Mouse (Mus musculus) 3T3-L1 (cell line): Measurements from ENCODE around the gene Casp7.
A peak's percentile ranks its signal among the peaks of the same experiment; 100 is the strongest.
"Not testable (repeated sequence)": the region's sequence is repeated elsewhere in the genome, so short reads cannot be mapped to it uniquely, and the experiment has no call there.

Experiments used
- DNase-seq: peaks from one replicate; pipeline ENCODE4 v3.0.0-alpha.2; 2015; ENCODE audit warnings: low read depth, low spot score

Casp7 gene

DNA sequence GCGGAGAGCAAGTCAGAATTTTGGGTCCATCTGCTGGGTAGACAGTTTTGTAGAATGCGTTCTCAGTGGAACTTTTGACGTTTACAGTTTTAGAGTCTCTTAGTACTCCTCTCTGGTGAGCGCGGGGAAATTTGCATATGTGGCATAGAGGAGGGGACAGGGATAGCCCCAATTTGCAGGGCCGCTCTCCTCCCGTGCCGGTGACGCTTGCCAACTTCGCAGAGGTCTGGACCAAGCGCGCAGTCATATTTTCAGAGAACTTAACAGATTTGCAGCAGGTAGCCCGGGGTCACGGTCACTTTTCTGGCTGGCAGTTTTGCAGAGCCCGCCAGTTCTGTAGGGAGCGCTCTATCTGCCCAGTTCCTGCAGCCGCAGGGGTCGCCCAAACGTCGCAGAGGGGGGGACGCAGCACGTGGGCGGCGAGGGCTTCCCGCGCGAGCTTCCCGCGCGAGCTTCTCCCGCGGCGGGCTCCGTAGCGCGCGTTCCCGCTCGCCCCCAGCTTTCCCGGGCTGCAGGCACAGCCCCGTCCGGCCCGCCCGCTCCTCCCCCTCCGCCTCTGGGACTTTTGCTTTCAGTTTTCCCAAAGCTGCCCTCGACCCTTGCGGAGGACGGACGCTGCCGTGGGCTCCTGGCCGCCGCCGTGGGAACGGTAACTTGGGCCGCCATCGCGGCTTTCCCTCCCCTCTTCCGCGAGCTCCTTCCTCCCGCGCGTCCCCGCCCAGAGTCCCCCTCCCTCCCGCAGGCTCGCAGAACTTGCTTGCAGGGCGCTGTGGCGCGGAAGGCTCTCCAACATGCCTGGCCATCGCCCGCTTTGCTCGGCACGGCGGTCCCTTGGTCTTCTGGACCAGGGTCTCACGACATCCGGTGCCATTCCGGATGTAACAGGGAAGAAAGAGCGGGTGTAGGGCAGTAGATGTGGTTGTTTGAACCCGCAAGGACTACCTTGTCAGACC is at the start of gene Casp7:
Casp7 (plus strand) TSS at position 461 of the 953 bp plus-strand sequence.
- DNase-seq = peak; percentile 68

- peak; percentile 34 for DNase-seq
These were observed 47.6 kb upstream of the Casp7 start for GRCm38 (mm10) chr19:56349295-56349694.

DNA sequence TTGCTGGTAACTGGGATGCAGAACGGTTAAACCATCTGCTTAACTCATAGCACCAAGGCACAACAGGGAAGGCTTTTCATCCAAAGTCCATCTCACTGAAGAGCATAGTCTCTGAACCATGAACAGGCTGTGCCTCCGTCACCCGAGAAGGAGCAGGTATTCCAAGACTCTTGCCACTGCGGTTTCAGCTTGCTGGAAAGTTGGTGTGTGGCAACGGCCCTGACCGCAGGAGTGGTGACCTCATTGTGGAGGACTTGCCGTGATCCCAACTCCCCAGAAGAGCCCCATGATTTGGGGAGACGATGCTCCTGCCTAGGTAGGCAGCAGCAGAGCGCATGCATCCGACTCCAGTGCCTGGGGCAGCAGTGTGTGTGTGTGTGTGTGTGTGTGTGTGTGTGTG is 43.2 kb upstream of the Casp7 start:
- DNase-seq = no peak

DNA sequence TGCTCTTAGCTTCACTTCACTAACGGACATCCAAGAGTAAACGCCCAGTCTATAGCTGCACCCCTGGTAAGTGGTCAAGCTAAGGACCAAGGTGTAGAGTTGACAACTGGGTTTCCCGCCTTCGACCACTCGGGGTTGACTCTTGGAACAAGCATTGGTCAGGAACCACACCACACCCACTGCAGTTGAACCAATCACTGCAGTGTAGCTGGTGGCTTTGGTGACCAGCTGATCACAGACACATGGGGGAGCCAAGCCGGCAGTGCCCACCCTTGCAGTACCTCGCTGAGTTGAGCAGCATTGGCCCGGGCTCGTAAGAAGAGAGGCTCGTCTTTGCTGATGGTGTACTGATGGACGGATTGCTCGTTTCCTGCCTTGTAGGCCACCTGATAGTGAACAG is 41.7 kb upstream of the Casp7 start:
- no peak for DNase-seq

DNA sequence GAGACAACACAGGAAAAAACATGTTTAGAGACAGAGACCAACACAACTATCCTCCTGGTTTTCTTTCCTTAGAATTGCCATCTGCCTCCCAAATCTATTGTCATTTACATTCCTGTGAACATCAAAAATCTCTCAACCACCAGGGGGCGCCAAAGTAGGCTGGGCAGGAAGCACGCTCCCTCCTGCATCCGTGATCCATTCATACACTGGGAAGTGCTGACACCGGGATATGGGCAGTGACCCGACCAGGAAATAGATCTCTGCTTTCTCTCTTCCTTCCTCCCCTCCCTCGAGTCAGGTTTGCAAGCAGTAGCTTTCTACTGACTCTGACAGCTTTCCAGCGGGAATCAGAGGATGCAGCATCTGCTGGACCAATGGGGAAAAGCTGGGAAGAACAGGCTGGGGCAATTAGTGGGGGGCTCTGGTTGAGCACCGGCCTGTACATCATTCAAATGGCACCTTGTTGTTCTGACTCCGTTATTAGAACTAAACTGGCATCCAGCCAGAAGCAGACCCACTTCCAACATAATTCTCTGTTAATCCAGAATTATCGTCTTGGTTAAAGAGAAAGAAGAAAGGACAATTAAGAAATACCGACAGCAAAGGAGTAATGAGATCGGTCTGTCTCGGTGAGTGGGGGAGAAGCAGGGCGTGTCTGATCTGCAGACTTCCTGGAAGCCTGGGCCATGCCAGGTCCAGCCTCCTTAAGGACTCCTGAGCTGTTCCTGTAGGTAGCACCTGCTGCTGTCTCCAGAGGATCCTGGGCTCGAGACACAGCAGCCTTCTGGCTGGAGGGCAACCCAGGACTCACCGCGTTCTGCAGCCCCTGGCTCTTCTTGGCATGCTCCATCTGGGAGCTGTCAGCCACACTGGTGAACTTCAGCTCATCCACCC is 40.2 kb upstream of the Casp7 start:
- DNase-seq = peak; percentile 83

GRCm38 (mm10) chr19:56357374-56357708 is 39.6 kb upstream of the Casp7 start:
- DNase-seq = not testable (repeated sequence)

- no peak for DNase-seq
These were observed 38.0 kb upstream of the Casp7 start for GRCm38 (mm10) chr19:56358890-56359289.

DNA sequence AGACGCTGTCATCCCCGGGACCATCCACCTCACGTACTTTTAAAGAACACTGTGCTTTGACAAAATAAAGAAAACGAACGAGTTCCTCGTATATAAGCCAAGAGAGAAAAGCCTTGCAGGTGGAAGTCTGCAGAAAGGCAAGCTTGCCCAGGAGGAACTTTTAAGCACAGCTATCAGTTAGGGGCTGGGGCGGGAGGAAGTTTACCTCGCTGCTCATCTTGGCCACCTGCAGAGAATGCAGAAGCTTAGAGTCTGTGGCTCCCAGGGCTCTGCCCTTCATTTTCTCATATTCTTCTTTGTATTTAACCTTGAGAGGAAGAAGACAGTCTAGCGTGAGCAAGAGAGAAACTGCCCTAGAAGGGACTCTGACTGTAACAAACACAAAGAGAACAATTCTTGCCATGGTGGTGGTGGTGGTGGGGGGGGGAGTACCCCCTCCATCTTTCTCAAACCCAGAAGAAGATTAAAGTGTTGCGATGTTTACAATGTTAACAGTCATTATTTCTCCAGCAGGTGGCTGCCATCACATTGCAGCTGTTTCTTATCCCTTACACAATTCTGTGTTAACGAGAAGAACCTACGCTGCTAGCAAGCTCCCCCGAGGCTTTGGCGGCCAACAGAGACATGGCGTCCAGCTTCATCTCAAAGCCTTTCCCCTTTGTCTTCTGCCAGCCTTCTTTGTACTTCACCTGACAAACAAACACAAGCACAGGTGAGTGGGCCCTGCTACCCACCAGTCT is 33.0 kb upstream of the Casp7 start:
- DNase-seq = no peak

DNA sequence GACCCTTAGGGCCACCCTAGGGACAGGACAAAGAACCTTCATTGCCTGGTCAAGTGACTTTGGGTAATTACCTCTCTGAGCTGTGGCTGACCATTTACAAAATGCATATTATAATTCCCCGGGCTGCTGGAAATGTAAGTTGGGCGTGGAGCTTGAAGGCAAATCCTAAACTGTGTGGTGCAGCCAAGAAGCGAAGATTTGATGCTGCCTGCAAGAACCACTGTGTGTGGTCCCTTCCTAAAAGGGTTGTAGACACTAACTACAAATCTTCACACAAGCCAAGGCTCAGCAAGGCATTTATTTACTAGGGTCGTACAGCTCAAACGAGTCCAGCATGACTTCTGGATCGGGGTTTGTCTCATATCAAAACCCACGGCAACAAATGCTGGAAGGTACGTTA is 32.4 kb upstream of the Casp7 start:
- no peak for DNase-seq

- no peak for DNase-seq
These were observed 30.8 kb upstream of the Casp7 start for GRCm38 (mm10) chr19:56366168-56366567.

- DNase-seq = no peak
These were observed 30.3 kb upstream of the Casp7 start for GRCm38 (mm10) chr19:56366625-56367024.

GRCm38 (mm10) chr19:56367778-56368177 is 29.2 kb upstream of the Casp7 start:
- peak; percentile 83 for DNase-seq

GRCm38 (mm10) chr19:56368912-56369311 is 28.0 kb upstream of the Casp7 start:
- no peak for DNase-seq

DNA sequence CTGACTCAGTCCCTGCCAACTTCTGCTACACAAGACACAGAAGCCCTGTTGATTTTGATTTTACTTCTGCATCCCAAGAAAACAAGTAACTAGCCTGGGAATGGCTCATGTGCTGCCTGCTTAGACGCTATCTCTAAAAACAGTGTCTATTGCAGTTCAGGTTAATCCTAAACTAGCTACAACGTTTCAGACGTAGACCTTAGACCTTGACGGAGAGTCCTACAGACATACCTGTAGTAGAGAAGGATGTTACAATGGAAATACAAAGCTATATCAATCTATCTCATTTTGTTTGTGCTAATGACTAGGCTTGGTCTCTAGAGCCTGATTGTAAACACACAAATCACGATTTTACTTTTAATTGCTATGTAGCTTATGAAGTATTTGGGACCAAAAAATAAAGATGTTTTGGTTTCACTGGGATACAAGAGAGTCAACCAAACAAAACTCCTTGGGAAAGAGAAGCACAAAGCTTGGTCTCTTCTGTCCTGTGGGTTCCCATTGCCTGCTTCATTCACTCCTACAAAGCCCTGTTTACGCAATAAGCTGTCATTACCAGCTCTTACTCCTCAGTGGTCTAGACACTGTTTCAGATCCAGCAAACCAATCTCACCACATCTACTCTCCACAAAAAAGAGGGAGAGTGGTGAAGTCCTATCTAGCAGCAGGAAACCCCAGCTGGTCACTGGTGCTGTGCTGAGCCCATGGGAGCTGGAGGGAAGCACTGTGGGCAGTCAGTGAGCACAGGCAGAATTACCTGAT is 26.4 kb upstream of the Casp7 start:
- peak; percentile 17 for DNase-seq

- DNase-seq = no peak
These were observed 24.7 kb upstream of the Casp7 start for GRCm38 (mm10) chr19:56372226-56372625.

- no peak for DNase-seq
These were observed 23.7 kb upstream of the Casp7 start for GRCm38 (mm10) chr19:56373246-56373645.

DNA sequence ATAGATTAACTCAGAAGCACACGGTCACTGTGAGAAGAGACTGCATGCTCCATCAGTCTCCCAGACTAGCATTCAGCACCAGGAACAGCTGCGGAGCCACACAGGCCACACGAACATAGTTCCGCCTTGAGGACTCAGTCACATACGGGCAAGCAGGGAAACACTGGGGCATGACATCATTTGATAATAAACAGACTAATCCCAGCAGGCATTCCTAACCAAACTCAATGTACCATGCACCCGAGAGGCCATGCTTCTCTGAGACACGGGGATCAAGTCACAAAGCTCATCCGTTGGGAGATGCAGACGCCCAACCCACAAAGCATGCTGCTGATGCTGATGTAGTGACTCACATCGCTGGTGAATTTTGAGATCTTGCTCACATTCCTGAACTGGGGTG is 22.9 kb upstream of the Casp7 start:
- peak; percentile 82 for DNase-seq

GRCm38 (mm10) chr19:56378007-56378406 is 18.9 kb upstream of the Casp7 start:
- DNase-seq = no peak

GRCm38 (mm10) chr19:56378554-56379172 is 18.3 kb upstream of the Casp7 start:
- no peak for DNase-seq

- no peak for DNase-seq
These were observed 16.6 kb upstream of the Casp7 start for GRCm38 (mm10) chr19:56380341-56380740.

DNA sequence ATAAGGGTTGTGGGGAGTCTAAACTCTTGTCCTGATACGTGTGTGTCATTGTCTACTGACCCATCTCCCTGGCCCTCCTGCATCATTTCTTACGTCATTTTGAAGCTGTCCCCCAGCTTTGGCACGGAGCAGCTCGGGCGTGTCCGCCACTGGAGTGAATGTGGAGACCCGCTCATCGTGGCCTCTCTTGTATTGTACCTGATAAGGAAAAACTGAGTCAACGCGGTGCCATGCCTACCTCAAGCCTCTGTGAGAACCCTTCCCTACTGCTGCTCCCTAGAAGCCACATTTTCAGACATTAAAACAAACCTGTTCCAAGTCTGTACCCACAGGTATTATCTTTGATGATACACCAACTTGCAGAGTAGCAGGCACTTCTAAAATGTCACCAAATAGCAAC is 15.5 kb upstream of the Casp7 start:
- DNase-seq = no peak
